Mouse (Mus musculus) Patski (cell line): ENCODE results near the gene Rab3a. TPM values are rescaled to one million over a fixed set of nuclear protein-coding genes. Genes with fewer than 3 reads are reported as not detected.

Experiments
- ATAC-seq: fragments of 100-300 bp; one replicate; pipeline ENCODE4 v1.8.0; 2021
- CTCF ChIA-PET: fragments of 350-600 bp; sonication (Branson Sonifier 250); formaldehyde crosslinking; loops from one replicate; lab custom pipeline; 2022; ENCODE audit warnings: inconsistent platforms; lab: Charles Lee
- POLR2A ChIA-PET: fragments of 350-600 bp; sonication (Branson Sonifier 250); formaldehyde crosslinking; loops from one replicate; lab custom pipeline; 2022; ENCODE audit warnings: antibody characterized with exemption, inconsistent platforms; lab: Charles Lee
- DNase-seq: peaks from one replicate; pipeline ENCODE4 v3.0.0-alpha.2; 2011; ENCODE audit warnings: low read depth, low spot score
- H3K27me3 ChIP-seq: fragments of 371-371 bp; one replicate; pipeline ENCODE4 v1.5.1; 2021
- CTCF ChIP-seq: fragments of 100-300 bp; IDR thresholded peaks from one replicate; pipeline ENCODE4 v1.5.1; 2021
- in situ Hi-C: fragments of 300-500 bp; cut with MboI; formaldehyde crosslinking; loops from 3 replicates; pipeline ENCODE4 v1.11.1; 2018; ENCODE audit warnings: low pct_unique_long_range_greater_than_20kb, mixed read lengths
- polyA plus RNA-seq: library from polyadenylated mRNA; unstranded; gene quantifications from one replicate; pipeline ENCODE4 v1.2.3, GENCODE M21; 2021

Gene Rab3a
- polyA plus RNA-seq, 1 experiment from 2014 or later: 35.0 TPM

GRCm38 (mm10) chr8:70795370-70795769, 40.9 kb downstream of the Rab3a start:
- no peak for TF ChIP-seq CTCF
- H3K27me3 ChIP-seq: no peaks in the 10 kb centered on the region
- CTCF ChIA-PET: interaction anchor here (0.7 to 1.3 kb wide), 6 partner anchors 9 to 86 kb away, joined by 3 to 4 read pairs (median 3); partner anchors contain the start of gene Gm3336
- ATAC-seq: no peak
- in situ Hi-C loops: no loop called here
- DNase-seq: no peak
- POLR2A ChIA-PET: interaction anchor here (0.7 kb wide), 1 partner anchor 145 kb away, joined by 3 read pairs; no protein-coding TSS in a partner anchor

GRCm38 (mm10) chr8:70796403-70797080, 42.1 kb downstream of the Rab3a start:
- CTCF ChIA-PET: interaction anchor here (0.9 to 1.3 kb wide), 3 partner anchors 9 to 34 kb away, joined by 3 to 4 read pairs (median 3); no protein-coding TSS in a partner anchor
- in situ Hi-C loops: no loop called here
- H3K27me3 ChIP-seq: no peaks in the 10 kb centered on the region
- POLR2A ChIA-PET: no interaction called here
- ATAC-seq (no peak), DNase-seq (no peak)
- no peak for TF ChIP-seq CTCF

- peak; percentile 68 for DNase-seq
- no peaks in the 10 kb centered on the region for H3K27me3 ChIP-seq
- in situ Hi-C loops: no loop called here
- POLR2A ChIA-PET: no interaction called here
- CTCF ChIA-PET: interaction anchor here (0.9 kb wide), 1 partner anchor 35 kb away, joined by 3 read pairs; no protein-coding TSS in a partner anchor
- TF ChIP-seq CTCF: no peak
- ATAC-seq: peak; percentile 67
These were observed 42.9 kb downstream of the Rab3a start for GRCm38 (mm10) chr8:70797081-70798070.

GRCm38 (mm10) chr8:70798281-70798680, 43.8 kb downstream of the Rab3a start:
- POLR2A ChIA-PET: no interaction called here
- TF ChIP-seq CTCF: no peak
- CTCF ChIA-PET: no interaction called here
- DNase-seq (no peak), ATAC-seq (no peak)
- no peaks in the 10 kb centered on the region for H3K27me3 ChIP-seq
- in situ Hi-C loops: no loop called here

- POLR2A ChIA-PET: no interaction called here
- DNase-seq (no peak), ATAC-seq (no peak)
- H3K27me3 ChIP-seq: no peaks in the 10 kb centered on the region
- in situ Hi-C loops: no loop called here
- no peak for TF ChIP-seq CTCF
- CTCF ChIA-PET: interaction anchor here (0.6 kb wide), 1 partner anchor 8 kb away, joined by 3 read pairs; the partner anchor contains the start of gene Il12rb1
These were observed 46.2 kb downstream of the Rab3a start for GRCm38 (mm10) chr8:70800648-70801047.

- ATAC-seq (no peak), DNase-seq (no peak)
- in situ Hi-C loops: no loop called here
- POLR2A ChIA-PET: no interaction called here
- no peaks in the 10 kb centered on the region for H3K27me3 ChIP-seq
- CTCF ChIA-PET: no interaction called here
- no peak for TF ChIP-seq CTCF
These were observed 46.7 kb downstream of the Rab3a start for GRCm38 (mm10) chr8:70801156-70801555.

- CTCF ChIA-PET: no interaction called here
- POLR2A ChIA-PET: no interaction called here
- no peak for TF ChIP-seq CTCF
- DNase-seq (no peak), ATAC-seq (no peak)
- in situ Hi-C loops: no loop called here
- no peaks in the 10 kb centered on the region for H3K27me3 ChIP-seq
These were observed 47.4 kb downstream of the Rab3a start for GRCm38 (mm10) chr8:70801830-70802229.

- H3K27me3 ChIP-seq: no peaks in the 10 kb centered on the region
- ATAC-seq (no peak), DNase-seq (no peak)
- ChIA-PET CTCF (no interaction called here), POLR2A (interaction anchor here (2.0 kb wide), 1 partner anchor 11 kb away, joined by 11 read pairs; no protein-coding TSS in a partner anchor)
- in situ Hi-C loops: no loop called here
- TF ChIP-seq CTCF: no peak
These were observed 48.5 kb downstream of the Rab3a start for GRCm38 (mm10) chr8:70802786-70803510.

GRCm38 (mm10) chr8:70803761-70804480, 49.4 kb downstream of the Rab3a start:
- POLR2A ChIA-PET: interaction anchor here (1.1 to 2.0 kb wide), 2 partner anchors 12 to 80 kb away, joined by 3 to 11 read pairs; partner anchors contain the start of gene Pde4c
- no peak for DNase-seq
- TF ChIP-seq CTCF: no peak

More at GRCm38 (mm10) chr8:70803761-70804480, 49.4 kb downstream of the Rab3a start:
- in situ Hi-C loops: no loop called here
- CTCF ChIA-PET: interaction anchor here (1.2 kb wide), 1 partner anchor 36 kb away, joined by 3 read pairs; the partner anchor contains the start of gene Arrdc2
- no peak for ATAC-seq
- no peaks in the 10 kb centered on the region for H3K27me3 ChIP-seq
